Comparison of ENCODE assay signal across 24 mouse cellular contexts in genomic region chr14:31768531-31768930, GRCm38 (mm10).
DNase-seq lines count a peak whose midpoint lies in the region; TF ChIP-seq lines count a peak whose summit lies in the region.
"Had no signal": no experiment of that assay in that cellular context is flagged by ENCODE, and none has a peak within 500 bp of the region (broad histone marks: within the 10 kb centered on the region; RNA-seq: fewer than 3 reads in every experiment).

No protein-coding gene starts in this region.

- 74% methylated on average over 3 of the region's 3 CpGs for whole genome bisulfite sequencing in kidney, adult 2 months

- no peaks in the 10 kb centered on the region for H3K4me1 ChIP-seq in kidney, adult 2 months (ENCODE audit: control insufficient read depth, insufficient read depth, low read length)
- H3K4me1 ChIP-seq: hindbrain, embryonic 13.5 days; liver, embryonic 12.5 days had no signal

- no peak for TF ChIP-seq POLR2A in kidney, adult 2 months (IDR thresholded peaks at IDR 0.05; ENCODE audit: low read depth, low read length)

- peak; percentile 7 to 26 for DNase-seq in adrenal gland, postnatal 36 days
- no peak for DNase-seq in adrenal gland, postnatal 4 days (ENCODE audit: low spot score in 2 of 2)
- DNase-seq in right cerebral cortex, adult 18-20 months: peak; percentile 35
- DNase-seq in right cerebral cortex, adult 2 months (ENCODE audit: low spot score in 2 of 2): no peak
- DNase-seq in brain, adult 2 months (ENCODE audit: low read depth, low spot score): peak; percentile 78
- no peak for DNase-seq in kidney, adult 2 months
- no peak for DNase-seq in cerebellum, postnatal 4 days (ENCODE audit: low spot score in 2 of 2)
- DNase-seq: B cell, adult 2 months; cerebellum, adult 11 months; cerebellum, adult 9-11 months; forebrain, postnatal 0 days; gastrocnemius, postnatal 36 days; heart, adult 2 months; kidney, adult 11 months; layer of hippocampus, postnatal 36 days; lung, adult 18-20 months; lung, postnatal 14 days; thymus, adult 2 months; thymus, postnatal 4 days had no signal

- no peaks in the 10 kb centered on the region for H3K36me3 ChIP-seq in kidney, adult 2 months (ENCODE audit: control insufficient read depth, insufficient read depth, low read length)
- H3K36me3 ChIP-seq: hindbrain, embryonic 13.5 days; liver, embryonic 12.5 days; midbrain, embryonic 12.5 days had no signal

- no peak overlapping the region for H3K4me3 ChIP-seq in kidney, adult 2 months (ENCODE audit: insufficient read depth, low read depth, low read length)
- H3K4me3 ChIP-seq: forebrain, embryonic 10.5 days; heart, adult 2 months; hindbrain, embryonic 13.5 days; limb, embryonic 13.5 days; liver, embryonic 12.5 days; midbrain, embryonic 12.5 days had no signal

- no peak overlapping the region for H3K27ac ChIP-seq in kidney, adult 2 months (ENCODE audit: insufficient read depth, low read depth, low read length)
- H3K27ac ChIP-seq: forebrain, embryonic 10.5 days; heart, adult 2 months; hindbrain, embryonic 13.5 days; liver, embryonic 12.5 days; midbrain, embryonic 12.5 days had no signal

- no peaks in the 10 kb centered on the region for H3K27me3 ChIP-seq in kidney, adult 2 months (replicated peaks; ENCODE audit: control insufficient read depth, insufficient read depth, low read length)
- H3K27me3 ChIP-seq: hindbrain, embryonic 13.5 days; limb, embryonic 13.5 days; liver, embryonic 12.5 days; midbrain, embryonic 12.5 days had no signal

- no peak for TF ChIP-seq CTCF in kidney, adult 2 months (conservative IDR thresholded peaks at IDR 0.05; ENCODE audit: insufficient read depth, insufficient read length, low read depth, low read length)

Comparison
In these comparisons a context has a peak if more than half of its experiments do, and no peak if none do; other contexts are left out.
1. DNase-seq: peak in adrenal gland, postnatal 36 days (2 of 2), right cerebral cortex, adult 18-20 months (single experiment) and brain, adult 2 months (single experiment); none in adrenal gland, postnatal 4 days (0 of 2), right cerebral cortex, adult 2 months (0 of 2), kidney, adult 2 months (single experiment) and cerebellum, postnatal 4 days (0 of 2).